Mouse (Mus musculus): ENCODE measurements around the gene Ctbs. TPM values are rescaled to one million over a fixed set of nuclear protein-coding genes. Genes with fewer than 3 reads are reported as not detected.
"Not testable (repeated sequence)": the region's sequence is repeated elsewhere in the genome, so short reads cannot be mapped to it uniquely, and the experiment has no call there.

Ctbs gene
- total RNA-seq, 2 experiments from 2014 or later = 5.9 to 7.7 TPM

DNA sequence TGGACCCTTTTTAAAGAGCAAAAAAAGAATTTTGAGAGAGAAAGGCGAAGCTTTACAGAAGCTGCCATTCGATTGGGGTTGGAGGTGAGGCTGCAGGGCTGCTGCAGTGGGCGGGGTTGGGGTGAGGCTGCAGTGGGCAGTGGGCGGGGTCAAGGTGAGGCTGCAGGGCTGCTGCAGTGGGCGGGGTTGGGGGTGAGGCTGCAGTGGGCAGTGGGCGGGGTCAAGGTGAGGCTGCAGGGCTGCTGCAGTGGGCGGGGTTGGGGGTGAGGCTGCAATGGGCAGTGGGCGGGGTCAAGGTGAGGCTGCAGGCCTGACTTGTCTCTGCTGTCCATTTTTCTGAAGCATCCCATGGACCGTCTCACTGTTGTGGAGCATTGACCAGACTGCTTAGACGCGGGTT lies 16.5 kb upstream of the Ctbs start:
- not testable (repeated sequence) for DNase-seq (ENCODE audit: low spot score in 2 of 2)

DNA sequence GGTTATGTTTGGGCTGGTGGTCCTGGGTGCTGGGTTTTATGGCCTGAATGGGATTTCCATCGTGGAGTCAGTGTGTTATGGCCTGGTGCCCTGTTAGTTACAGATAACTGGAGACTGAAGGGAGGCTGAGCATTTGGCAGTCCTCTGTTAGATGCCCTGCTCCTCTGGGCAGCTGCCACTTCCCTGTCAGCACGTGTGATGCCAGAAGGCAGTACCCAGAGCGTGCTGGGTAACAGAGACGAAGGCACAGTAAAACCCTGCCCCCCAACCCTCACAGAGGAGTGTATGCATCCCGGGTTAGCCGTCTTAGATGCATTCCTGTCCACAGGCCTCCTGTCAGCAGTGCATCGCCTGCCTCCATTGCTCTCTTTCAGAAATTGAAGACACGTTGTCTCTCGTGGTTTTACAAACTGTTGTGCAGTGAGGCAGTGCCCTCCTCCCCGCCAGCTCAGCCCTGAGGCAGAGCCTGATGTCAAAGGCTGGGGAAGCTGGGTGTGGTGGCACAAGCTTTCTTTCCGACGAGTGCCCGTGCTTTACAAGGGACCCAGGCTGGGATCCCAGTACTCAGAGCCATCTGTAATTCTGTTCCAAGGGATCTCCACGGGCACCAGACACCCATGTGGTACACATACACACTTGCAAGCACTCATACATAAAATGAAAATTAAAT lies 15.8 kb upstream of the Ctbs start:
- no peak for DNase-seq (ENCODE audit: low spot score in 2 of 2)

DNA sequence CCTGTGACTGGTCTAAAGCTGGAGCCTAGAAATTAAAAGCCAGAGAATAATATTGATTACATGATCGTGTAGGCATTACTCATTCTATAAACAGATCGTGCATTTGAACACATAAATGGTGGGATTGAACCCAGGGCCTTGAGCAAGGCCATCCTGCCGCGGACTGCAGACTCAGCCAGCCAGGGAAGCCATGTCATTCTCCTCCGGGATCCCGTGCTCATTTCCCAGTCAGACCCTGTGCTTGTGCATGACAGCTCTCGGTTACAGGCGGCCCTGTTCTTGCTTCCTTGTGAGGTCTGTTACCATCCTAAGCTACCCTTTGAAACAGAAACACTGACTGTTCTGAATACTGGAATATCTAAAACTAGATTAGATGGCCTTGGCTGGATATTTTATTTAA lies 14.9 kb upstream of the Ctbs start:
- no peak for DNase-seq (ENCODE audit: low spot score in 2 of 2)

DNA sequence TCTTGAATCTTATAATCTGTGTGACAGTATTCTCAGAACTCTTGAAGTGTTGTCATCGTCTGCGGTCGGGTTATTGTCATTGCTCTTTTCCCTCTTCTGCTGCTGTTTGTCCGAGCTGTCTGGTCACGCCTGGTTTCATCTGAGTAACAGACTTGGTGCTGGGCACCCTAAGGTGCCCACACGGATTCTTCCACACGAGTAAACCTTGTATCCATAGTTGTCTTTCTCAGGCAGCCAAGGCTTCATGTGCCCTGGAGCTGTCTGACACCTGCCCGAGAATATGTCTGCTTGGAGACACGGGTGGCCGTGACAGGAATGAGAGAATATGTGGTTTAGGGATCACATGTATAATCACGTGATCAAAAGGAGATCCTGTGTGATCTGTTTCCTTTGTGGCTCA lies 14.1 kb upstream of the Ctbs start:
- DNase-seq (ENCODE audit: low spot score in 2 of 2) = no peak

DNA sequence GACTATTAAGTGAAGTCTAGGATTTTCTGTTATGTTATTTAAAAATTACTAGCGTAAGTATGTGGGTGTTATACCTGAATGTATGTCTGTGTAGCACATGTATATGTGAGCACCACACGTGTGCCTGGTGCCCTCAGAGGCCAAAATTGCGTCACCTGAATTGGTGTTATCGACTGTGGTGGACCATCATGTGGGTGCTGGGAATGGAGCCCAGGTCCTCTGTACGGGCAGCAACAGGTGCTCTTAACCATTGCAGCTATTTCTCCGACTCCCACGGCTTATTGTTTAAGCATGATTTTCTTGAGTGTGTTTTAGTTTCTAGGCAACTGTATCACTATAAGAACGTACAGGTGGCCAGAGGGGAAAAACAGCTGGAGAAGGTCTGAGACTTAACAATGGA lies 13.5 kb upstream of the Ctbs start:
- DNase-seq (ENCODE audit: low spot score in 2 of 2) = no peak

DNA sequence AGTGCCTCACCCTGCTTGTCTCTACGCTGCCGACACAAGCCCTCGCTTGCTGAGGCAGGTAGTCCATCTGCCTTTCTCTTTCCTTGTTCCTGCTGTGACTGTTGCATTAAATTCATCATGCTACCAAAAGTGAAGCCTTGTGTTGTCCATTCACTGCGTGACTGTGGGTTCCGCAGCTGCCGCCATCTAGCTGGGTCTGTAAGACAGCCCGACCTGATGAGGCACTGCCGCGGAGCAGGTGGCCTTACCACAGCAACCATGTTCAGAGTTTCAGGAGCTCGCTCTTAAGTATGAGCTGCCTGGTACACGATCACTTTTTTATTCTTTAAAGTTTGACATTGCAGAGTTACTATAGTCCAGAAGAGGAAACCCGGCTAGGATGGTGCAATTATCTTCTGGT lies 9.6 kb upstream of the Ctbs start:
- DNase-seq (ENCODE audit: low spot score in 2 of 2) = no peak

DNA sequence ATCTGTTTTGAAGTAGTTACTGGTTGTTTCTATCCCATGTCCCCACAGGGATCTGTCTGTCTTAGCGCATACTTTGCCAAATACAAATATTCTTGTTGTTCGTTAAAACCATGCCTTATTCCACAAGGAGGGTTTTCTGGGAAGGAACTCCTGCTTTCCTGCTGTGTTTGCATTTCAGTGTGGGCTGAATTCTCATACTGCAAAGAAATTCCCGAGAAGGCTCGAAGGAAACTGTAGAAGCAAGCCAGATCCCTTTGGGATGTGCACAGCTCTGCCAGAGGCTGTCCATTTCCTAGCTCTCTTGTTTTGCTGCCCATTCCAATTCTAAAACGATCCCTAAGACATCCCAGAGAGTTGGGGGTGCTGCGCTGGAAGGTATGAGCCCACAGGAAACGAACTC lies 9.2 kb upstream of the Ctbs start:
- no peak for DNase-seq (ENCODE audit: low spot score in 2 of 2)

DNA sequence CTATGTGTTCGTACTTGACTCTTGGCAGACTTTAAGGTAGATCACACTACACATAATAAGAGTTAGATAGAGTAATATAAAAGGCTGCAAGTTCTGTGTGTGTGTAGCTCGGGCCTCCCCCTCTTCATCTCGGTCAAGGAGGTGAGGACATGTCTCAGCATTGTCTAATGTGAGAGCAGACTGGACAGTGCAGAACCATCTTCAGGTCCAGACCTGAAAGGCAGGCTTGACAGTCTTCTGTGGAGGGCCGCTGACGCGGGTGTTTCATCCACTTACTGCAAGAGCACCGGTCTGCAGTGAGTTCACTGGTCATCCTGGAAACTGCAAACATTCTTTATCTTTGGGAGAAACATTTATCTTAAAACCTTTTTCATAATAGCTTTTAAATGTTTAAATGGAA lies 7.1 kb upstream of the Ctbs start:
- DNase-seq (ENCODE audit: low spot score in 2 of 2) = no peak

DNA sequence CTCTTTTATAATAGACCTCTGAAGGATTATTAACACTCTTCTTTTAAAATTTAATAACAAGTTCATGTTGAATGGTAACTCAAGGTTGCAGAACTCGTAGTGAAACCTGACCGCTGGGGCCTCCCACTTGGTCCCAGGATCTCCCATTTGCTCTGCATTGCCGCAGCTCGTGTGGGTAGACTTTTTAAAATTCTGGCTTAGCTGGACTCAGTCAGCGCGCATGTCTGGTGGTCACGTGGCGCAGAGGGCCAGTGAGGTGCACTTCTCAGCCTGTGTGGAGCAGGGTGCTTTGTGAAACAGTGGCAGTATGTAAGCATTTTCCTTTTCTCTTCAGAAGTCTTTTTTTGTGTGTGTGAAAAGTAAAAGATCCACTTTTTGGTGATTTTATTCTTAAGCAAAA lies 6.7 kb upstream of the Ctbs start:
- no peak for DNase-seq (ENCODE audit: low spot score in 2 of 2)

DNA sequence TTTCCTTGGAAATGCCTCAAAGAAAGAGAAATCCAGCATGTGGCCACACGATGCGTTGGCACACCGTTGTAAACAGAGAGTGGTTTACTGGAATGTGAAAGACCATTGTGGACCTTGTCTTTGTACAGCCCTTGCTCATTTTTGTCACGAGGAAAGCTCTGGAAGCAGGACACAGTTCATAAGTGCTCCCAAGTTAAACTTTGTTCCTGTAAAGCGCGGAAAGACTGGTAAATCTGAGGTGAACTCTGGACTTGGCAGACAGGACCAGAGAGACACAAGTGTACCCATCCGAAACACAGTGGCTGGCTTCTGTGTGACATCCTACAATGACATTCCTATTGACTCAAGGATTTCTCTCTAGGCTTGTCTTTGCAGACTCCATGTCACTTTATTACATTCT lies 6.2 kb upstream of the Ctbs start:
- no peak for DNase-seq (ENCODE audit: low spot score in 2 of 2)

DNA sequence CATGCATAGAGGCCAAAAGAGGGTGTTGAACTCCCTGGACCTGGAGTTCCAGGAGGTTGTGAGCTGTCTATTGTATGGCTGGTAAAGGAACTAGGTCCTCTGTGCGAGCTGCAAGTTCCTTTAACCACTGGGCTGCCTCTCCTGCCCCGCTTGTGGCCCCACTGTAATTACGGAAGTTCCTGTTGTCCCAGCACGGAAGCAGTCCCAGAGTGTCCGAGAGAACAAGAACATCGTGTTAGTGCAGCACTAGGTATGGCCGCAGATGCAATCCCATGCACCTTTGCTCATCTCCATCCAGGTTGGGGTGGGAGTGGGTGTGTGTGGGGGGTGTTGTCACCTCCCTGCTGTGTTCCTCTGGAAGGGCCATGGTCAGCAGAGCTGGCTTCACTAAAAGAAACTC lies 4.7 kb upstream of the Ctbs start:
- DNase-seq (ENCODE audit: low spot score in 2 of 2) = no peak

DNA sequence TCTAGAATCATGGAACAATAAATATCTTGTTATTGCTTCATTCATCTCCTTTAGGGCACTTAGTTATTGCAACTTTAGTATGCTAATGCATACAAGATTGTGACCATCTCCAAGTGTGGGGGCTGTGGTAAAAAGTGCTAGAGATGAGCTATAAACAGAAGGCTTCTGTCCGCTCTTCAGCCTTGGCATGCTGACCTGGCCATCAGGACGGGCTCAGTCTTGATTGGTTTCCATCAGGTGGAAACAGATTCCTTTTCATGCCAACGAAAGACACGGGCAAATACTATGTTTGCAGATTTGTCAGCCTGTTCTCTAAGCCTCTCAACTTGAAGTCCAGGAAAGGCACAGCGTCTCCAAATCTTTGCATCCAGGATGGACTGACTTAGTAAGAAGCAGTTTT lies 2.4 kb upstream of the Ctbs start:
- DNase-seq (ENCODE audit: low spot score in 2 of 2) = no peak

DNA sequence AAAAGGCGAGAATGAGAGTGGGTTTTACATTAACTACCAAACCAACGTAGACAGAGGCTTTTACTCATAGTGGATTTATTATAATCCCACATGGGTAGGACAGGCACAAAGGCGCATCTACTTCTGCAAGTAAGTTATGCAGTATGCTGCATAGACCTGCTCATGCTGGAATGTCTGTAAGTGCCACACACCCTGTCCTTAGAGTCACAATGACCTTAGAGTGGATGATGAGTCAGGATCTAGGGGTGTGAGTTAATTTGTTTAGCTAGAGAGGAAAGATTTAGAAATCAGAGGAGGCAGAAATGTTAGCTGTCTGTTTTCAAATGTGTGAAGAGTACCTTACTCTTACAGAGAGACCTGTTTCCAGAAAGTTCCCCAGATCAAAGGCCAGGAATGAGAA lies 2.0 kb upstream of the Ctbs start:
- DNase-seq (ENCODE audit: low spot score in 2 of 2) = no peak

DNA sequence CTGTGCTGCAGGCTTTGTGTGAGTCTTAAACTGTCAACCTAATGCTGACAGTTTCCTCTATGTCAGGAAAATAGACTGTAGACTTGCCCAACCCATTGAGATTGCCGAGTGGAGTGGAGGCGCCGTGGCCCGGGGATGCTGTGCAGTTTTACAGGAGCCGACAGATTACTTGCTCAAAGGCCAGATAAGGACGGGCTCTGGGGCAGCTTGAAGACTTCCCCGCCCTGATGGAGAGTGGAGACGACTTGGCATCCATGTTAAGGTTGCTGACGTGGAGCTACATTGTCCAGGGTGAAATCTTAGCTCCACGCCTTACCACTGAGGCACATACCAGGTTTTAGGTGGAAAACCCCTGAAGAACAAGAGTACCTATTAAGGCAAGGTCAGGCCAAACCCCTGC lies 1.2 kb upstream of the Ctbs start:
- DNase-seq (ENCODE audit: low spot score in 2 of 2) = no peak

DNA sequence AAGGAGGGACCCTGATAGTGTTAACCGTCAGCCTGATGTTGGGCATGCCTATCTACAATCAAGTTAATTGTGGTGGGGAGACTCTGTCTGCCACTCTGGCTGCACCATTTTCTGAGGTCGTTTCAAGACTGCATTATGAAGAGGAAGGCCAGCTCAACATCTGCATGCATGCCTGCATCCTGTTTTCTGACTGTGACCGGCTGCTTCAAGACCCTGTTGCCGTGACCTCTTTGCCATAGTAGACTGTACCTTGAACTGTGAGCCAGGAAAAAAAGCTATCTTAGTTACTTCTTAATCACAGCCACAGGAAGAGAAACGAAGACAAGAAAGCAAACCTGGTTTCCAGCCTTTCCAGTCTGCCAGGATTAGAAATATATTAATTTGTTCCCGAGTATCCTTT lies 626 bp upstream of the Ctbs start:
- DNase-seq (ENCODE audit: low spot score in 2 of 2) = no peak

DNA sequence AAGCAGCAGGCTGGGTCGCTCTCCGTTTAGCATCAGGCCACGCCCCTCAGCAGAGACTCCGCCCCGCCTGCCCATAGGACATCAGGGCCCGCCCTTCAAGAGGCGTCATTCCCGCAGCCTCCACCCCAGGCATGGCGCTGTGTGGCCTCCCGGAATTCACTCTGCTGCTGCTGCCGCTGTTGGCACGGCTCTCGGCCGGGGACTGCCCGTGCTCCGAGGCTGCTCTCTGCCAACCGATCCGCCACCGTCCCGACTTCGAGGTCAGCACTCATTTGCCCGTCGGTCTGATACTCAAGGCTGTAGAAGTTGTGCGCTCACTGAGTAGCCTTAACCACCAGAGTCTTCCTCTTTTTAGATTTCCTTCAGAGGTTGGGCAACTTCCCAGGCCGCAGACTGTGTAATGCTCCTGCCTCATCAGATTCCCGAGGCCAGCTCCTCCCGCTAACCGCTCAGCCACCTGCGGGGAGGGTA lies 811 bp downstream of the Ctbs start:
- DNase-seq (ENCODE audit: low spot score in 2 of 2) = peak; percentile 89 to 93

DNA sequence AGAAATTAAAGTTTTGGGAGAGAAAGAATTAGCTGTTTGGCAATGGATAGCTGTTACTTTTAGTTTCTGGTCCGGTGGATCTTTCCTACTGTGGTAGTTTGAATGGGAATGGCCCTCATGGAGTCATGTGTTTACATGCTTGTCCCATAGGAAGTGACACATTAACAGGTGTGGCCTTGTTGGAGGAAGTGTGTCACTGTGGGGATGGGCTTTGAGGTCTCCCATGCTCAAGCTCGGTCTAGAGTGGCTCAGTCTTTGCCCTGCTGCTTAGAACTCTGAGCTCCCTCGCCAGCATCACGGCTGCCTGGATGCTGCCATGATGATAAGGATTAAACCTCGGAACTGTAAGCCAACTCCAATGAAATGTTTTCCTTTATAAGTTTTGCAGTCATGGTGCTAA lies 1.8 kb downstream of the Ctbs start:
- DNase-seq (ENCODE audit: low spot score in 2 of 2) = no peak

DNA sequence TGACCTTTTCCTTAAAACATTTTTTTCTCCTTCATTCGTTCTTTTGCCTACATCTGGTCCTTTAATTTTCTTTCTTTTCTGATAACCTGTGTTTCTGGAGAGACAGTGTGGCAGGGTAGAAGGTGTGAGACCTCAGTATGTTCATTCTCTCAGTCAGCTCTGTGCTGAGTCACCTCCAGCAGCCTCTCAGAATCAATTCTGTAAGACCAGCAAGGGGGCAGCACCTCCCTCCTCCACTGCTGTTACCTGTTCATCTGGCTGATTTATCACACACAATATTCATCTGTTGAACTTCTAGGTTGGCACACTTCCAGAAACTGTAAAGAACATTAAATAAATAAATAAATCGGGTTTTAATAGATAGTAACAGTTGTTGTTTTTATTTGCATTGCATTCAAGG lies 13.3 kb downstream of the Ctbs start:
- DNase-seq (ENCODE audit: low spot score in 2 of 2) = no peak

DNA sequence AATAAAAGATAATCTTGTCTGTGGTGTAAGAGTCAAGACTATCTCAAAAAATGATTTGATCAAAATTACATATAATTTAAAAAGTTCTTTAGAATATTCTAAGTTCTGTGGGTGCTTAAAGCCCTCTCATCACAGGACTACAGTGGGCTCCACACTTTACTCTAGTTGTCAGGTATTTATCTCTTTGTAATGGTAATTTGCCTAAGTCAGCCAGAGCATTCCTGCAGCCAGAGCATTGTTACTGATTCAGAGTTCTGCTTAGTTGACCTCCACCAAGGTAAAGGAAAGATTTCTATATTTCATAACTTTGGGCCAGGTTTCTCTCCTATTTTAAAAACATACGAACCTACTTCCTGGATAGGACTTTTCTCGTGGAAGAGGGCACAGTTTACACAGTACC lies 19.6 kb downstream of the Ctbs start:
- DNase-seq (ENCODE audit: low spot score in 2 of 2) = no peak

DNA sequence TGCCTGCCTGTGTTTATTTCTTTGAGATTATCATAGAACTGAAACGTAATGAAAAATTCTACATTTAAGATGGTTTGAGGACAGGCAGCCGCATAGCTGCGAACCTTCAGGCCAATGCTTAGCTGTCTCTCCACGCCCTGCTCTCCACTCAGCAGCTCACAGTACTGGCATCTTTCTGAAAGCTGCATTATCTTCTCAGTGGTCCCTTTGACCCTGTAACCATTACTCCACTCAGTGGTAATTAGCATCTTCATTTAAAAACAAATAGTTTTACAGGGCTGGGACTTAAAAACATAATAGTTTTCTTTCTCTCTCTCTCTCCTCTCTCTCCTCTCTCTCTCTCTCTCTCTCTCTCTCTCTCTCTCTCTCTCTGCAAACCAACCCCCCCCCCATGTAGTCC lies 23.1 kb downstream of the Ctbs start:
- no peak for DNase-seq (ENCODE audit: low spot score in 2 of 2)

DNA sequence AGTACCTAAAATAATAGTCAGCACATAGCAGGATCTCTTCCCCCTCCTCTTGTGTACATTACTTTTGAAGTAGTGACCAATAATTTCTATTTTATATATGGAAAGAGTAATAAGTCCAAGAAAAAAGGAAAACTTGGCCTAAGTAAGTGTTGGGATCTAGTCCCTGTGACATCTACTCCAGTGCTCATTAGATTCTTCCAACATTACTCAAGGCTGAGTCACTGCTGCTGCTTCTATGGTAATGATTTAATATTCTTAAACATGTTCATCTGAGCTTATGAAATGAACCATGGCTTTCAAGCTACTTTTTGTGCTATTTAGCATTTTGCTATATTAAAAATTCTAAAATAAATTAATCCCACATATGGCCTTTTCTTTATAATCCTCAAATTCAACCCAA lies 24.1 kb downstream of the Ctbs start:
- no peak for DNase-seq (ENCODE audit: low spot score in 2 of 2)

DNA sequence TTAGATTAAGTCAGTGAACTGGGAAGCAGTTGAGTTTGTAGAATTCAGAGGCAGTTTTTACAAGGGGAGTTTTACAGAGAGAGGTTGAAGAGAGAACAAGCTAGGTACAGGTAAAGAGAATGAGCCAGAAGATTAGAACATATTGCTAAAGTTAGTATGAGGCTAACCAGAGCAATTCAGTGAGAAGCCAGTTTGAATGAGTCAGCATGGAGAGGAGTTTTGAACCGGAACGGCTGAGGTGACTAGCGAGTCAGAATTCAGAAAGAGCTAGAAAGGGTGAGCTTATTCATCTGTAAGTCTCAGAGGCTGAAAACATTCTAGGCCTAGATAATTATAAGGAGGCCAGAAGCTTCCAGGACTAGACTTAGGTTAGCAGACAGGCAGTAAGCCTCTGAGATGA lies 24.8 kb downstream of the Ctbs start:
- DNase-seq (ENCODE audit: low spot score in 2 of 2) = no peak

DNA sequence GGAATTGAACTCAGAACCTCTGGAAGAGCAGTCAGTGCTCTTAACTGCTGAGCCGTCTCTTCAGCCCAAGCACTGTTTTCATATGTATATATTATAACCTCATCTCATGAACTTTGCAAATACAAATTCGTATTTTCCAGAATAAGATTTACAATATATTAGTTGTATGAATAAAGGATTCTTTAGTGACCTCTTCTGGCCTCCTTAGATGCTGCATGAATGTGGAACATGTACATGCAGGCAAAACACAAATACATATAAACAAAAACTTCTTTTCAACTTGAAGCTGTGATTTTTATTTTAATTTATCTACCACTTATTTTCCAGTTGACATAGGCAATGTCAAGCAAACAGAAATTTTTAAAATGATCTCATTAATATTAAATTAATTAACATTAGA lies 32.4 kb downstream of the Ctbs start:
- DNase-seq (ENCODE audit: low spot score in 2 of 2) = no peak

DNA sequence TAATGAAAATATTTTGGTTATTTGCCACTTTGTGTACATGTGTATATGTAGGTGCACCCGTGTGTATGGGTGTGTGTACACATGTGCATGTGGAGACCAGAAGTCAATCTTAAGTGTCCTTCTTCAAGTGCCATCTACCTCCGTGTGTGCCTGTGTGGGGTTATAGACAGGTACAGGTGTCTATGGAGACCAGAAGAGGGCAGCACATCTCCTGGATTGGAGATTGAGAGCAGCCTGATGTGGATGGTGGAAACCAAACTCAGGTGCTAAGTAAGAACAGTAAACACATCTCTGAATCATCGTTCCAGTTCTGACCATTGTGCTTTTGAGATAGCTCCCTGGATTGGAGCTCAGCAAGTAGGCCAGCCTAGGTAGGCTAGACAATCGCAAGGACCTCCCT lies 36.9 kb downstream of the Ctbs start:
- DNase-seq (ENCODE audit: low spot score in 2 of 2) = no peak

Data from layer of hippocampus, adult 18-20 months (tissue).